Mouse (Mus musculus): ENCODE measurements around the gene Dpf1.

DNA sequence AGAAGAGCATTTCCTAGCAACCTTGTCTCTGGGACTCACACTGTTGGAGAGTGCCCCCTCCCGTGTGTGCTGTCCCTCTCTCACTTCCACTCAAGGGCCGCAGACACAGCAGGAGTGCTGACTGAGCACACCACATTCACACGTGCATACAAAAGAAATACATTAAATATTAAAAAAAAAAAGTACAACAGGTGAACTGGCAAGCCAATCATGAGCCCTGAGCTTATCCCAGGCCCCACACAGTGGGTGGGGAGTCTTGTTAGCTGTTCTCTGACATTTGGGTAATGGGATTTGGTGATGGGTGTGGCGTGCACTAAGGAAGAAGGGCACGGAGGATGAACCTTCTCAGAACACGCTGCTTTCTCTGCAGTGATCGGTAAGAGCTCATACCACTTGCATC lies 1.1 kb upstream of the Dpf1 start:
- no peak for TF ChIP-seq EP300 (optimal IDR thresholded peaks at IDR 0.05)
- no peak for TF ChIP-seq CTCF (IDR thresholded peaks at IDR 0.05; ENCODE audit: low read depth)
